9 mouse cellular contexts compared by ENCODE assay signal in the genomic region with DNA sequence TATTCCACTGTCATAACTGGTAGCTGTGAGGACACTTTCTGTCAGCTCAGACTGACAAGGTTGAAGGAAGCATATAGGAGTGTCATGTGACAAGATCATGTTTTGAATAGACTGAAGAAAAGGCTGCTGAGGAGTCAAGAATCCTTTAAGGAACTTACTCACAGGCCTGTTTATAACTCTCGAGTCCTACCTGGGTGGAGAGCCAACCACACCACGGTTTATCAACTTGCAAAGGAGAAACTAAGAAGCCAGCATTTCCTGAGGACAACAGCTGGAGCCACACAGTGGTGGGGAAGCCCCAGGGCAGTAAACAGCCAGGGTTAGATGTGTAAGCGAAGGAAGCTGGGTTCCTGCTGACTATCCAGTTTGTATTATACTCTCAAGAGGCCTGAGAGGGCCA. TPM values are rescaled to one million over a fixed set of nuclear protein-coding genes. Genes with fewer than 3 reads are reported as not detected.
A peak's percentile ranks its signal among the peaks of the same experiment; 100 is the strongest.
DNase-seq lines count a peak whose midpoint lies in the region; ATAC-seq lines count a peak whose summit lies in the region.
"Had no signal": no experiment of that assay in that cellular context is flagged by ENCODE, and none has a peak within 500 bp of the region (broad histone marks: within the 10 kb centered on the region; RNA-seq: fewer than 3 reads in every experiment).

No protein-coding gene starts in this region.

- no peaks in the 10 kb centered on the region for H3K27me3 ChIP-seq in hindbrain, embryonic 11.5 days (ENCODE audit: control insufficient read depth, insufficient read depth, low read length)
- H3K27me3 ChIP-seq in hindbrain, embryonic 14.5 days (ENCODE audit: control insufficient read depth, insufficient read depth, low read length), result no peaks in the 10 kb centered on the region
- H3K27me3 ChIP-seq: limb, embryonic 13.5 days had no signal

- 0 out of 2 replicates have a peak overlapping the region, but pooled peaks have one; percentile 8 for H3K27ac ChIP-seq in hindbrain, embryonic 11.5 days (ENCODE audit: low read depth, low read length)
- H3K27ac ChIP-seq in hindbrain, embryonic 14.5 days, result no peak overlapping the region
- H3K27ac ChIP-seq: limb, embryonic 13.5 days had no signal

- no peak; the same call in 1 of the 2 replicates for ATAC-seq in hindbrain, embryonic 11.5 days (ENCODE audit: low FRiP score)
- no peak for ATAC-seq in hindbrain, embryonic 14.5 days (ENCODE audit: low FRiP score)
- ATAC-seq in activated CD4-positive, CD25-positive, alpha-beta regulatory T cell, adult 4 months, result peak; percentile 83
- ATAC-seq in megakaryocyte, adult 5-6 weeks (ENCODE audit: poor library complexity, severe bottlenecking), result 0 out of 2 replicates have a peak, but pooled peaks have one; percentile 20
- ATAC-seq in erythroblast, adult 5-6 weeks (replicated peaks; ENCODE audit: low FRiP score, poor library complexity, severe bottlenecking), result no peak

- H3K9me3 ChIP-seq in hindbrain, embryonic 11.5 days (ENCODE audit: control insufficient read depth, low read length), result no peaks in the 10 kb centered on the region
- no peaks in the 10 kb centered on the region for H3K9me3 ChIP-seq in hindbrain, embryonic 14.5 days (ENCODE audit: control insufficient read depth, low read length)
- H3K9me3 ChIP-seq: limb, embryonic 13.5 days had no signal

- no peak for DNase-seq in hindbrain, embryonic 11.5 days (ENCODE audit: low spot score)
- no peak for DNase-seq in hindbrain, embryonic 14.5 days (ENCODE audit: low spot score)
- peak; percentile 67 for DNase-seq in CD4-positive, CD25-positive, alpha-beta regulatory T cell, adult 2 months (ENCODE audit: low read depth, low spot score)
- DNase-seq in left cerebral cortex, adult 18-20 months (ENCODE audit: low spot score in 2 of 2), result no peak
- DNase-seq in yolk sac, embryonic 10.5 days (ENCODE audit: low spot score), result no peak

- H3K4me2 ChIP-seq in hindbrain, embryonic 11.5 days (replicated peaks; ENCODE audit: low read depth, low read length), result no peak overlapping the region
- no peak overlapping the region for H3K4me2 ChIP-seq in hindbrain, embryonic 14.5 days (replicated peaks)
- H3K4me2 ChIP-seq: limb, embryonic 13.5 days had no signal

- no peak overlapping the region for H3K9ac ChIP-seq in hindbrain, embryonic 11.5 days (ENCODE audit: low read depth, low read length)
- no peak overlapping the region for H3K9ac ChIP-seq in hindbrain, embryonic 14.5 days
- H3K9ac ChIP-seq: limb, embryonic 13.5 days had no signal

- WGBS in hindbrain, embryonic 11.5 days, result 76% methylated on average over 3 of the region's 3 CpGs
- 60% methylated on average over 3 of the region's 3 CpGs for WGBS in hindbrain, embryonic 14.5 days

- H3K36me3 ChIP-seq in hindbrain, embryonic 11.5 days (ENCODE audit: control insufficient read depth, insufficient read depth, low read length), result no peaks in the 10 kb centered on the region
- 0 out of 2 replicates have a peak, but pooled peaks cover 4% of the 10 kb centered on the region for H3K36me3 ChIP-seq in hindbrain, embryonic 14.5 days (replicated peaks; ENCODE audit: control insufficient read depth, insufficient read depth)
- H3K36me3 ChIP-seq: limb, embryonic 13.5 days had no signal

- no peaks in the 10 kb centered on the region; the same call in 1 of the 2 replicates for H3K4me1 ChIP-seq in hindbrain, embryonic 11.5 days (replicated peaks; ENCODE audit: control insufficient read depth, insufficient read depth, low read length)
- peaks cover 40% of the 10 kb centered on the region for H3K4me1 ChIP-seq in hindbrain, embryonic 14.5 days (replicated peaks; ENCODE audit: control insufficient read depth, insufficient read depth, low read length)

- no peak overlapping the region for H3K4me3 ChIP-seq in hindbrain, embryonic 11.5 days (ENCODE audit: low read depth, low read length)
- H3K4me3 ChIP-seq in hindbrain, embryonic 14.5 days (replicated peaks; ENCODE audit: low read length), result no peak overlapping the region
- H3K4me3 ChIP-seq: limb, embryonic 13.5 days had no signal

RNA-seq across cellular contexts. Expression of gene Scarb2, which starts 7.3 kb away (rescaled TPM):
- 11.2 and 11.7 TPM in 2 replicates for polyA plus RNA-seq in hindbrain, embryonic 11.5 days (2014; fragmentation: Nextera tagmentation; extraction: Ambion mirVana)
- polyA plus RNA-seq in hindbrain, embryonic 14.5 days (2014; fragmentation: Nextera tagmentation; extraction: Ambion mirVana), result 18.9 and 20.2 TPM in 2 replicates
- polyA plus RNA-seq in activated CD4-positive, CD25-positive, alpha-beta regulatory T cell, adult 4 months (2017; shearing (Covaris generic)), result 10 to 100 TPM; 10.6 to 11.8 TPM
- 52.0 and 52.9 TPM in 2 replicates for total RNA-seq in megakaryocyte, adult 5-6 weeks (2015)
- total RNA-seq in megakaryocyte, adult 5-6 weeks (2017), result 79.9 and 82.0 TPM in 2 replicates
- 10 to 100 TPM; 91.4 to 94.1 TPM for total RNA-seq in left cerebral cortex, adult 18-20 months (2021)
- total RNA-seq in erythroblast, adult 5-6 weeks (2015; ENCODE audit: low replicate concordance), result 7.9 and 10.7 TPM in 2 replicates
- total RNA-seq in erythroblast, adult 5-6 weeks (2017; ENCODE audit: low replicate concordance), result 12.0 and 15.9 TPM in 2 replicates

RNA-seq across cellular contexts. Expression of gene Fam47e, which starts 55.5 kb away (rescaled TPM):
- 0.22 TPM in 1 of 2 replicates, not detected in the other for polyA plus RNA-seq in hindbrain, embryonic 11.5 days (2014; fragmentation: Nextera tagmentation; extraction: Ambion mirVana)
- polyA plus RNA-seq in hindbrain, embryonic 14.5 days (2014; fragmentation: Nextera tagmentation; extraction: Ambion mirVana), result 1.3 TPM in 2 replicates
- not detected for polyA plus RNA-seq in activated CD4-positive, CD25-positive, alpha-beta regulatory T cell, adult 4 months (2017; shearing (Covaris generic))
- total RNA-seq in megakaryocyte, adult 5-6 weeks (2015), result not detected in 2 replicates
- total RNA-seq in megakaryocyte, adult 5-6 weeks (2017), result not detected in 2 replicates
- under 1 TPM in 1 of 2 experiments, not detected in 1; 0.28 TPM for total RNA-seq in left cerebral cortex, adult 18-20 months (2021)
- not detected in 2 replicates for total RNA-seq in erythroblast, adult 5-6 weeks (2015; ENCODE audit: low replicate concordance)
- not detected in 2 replicates for total RNA-seq in erythroblast, adult 5-6 weeks (2017; ENCODE audit: low replicate concordance)
- polyA plus RNA-seq: limb, embryonic 13.5 days had no signal

Comparison
In these comparisons a context has a peak if more than half of its experiments do, and no peak if none do; other contexts are left out.
1. ATAC-seq: peak in activated CD4-positive, CD25-positive, alpha-beta regulatory T cell, adult 4 months (single experiment) and megakaryocyte, adult 5-6 weeks (single experiment); none in hindbrain, embryonic 11.5 days (single experiment), hindbrain, embryonic 14.5 days (single experiment) and erythroblast, adult 5-6 weeks (single experiment).